Mouse (Mus musculus) C2C12 (cell line): ENCODE data around the gene Gm49393.
"Not testable (repeated sequence)": the region's sequence is repeated elsewhere in the genome, so short reads cannot be mapped to it uniquely, and the experiment has no call there.

ENCODE experiments used
- CEBPB ChIP-seq: IDR thresholded peaks from one replicate; pipeline ENCODE4 v1.6.1; 2011; ENCODE audit warnings: low read depth, mild to moderate bottlenecking, control low read depth, moderate library complexity
- CTCF ChIP-seq: IDR thresholded peaks from one replicate; pipeline ENCODE4 v1.5.1; 2011; ENCODE audit not compliant: control insufficient read depth, insufficient read depth, insufficient read length
- FOSL1 ChIP-seq: IDR thresholded peaks from one replicate; pipeline ENCODE4 v1.8.0; 2011; ENCODE audit warnings: mild to moderate bottlenecking, low read length; ENCODE audit not compliant: poor library complexity, insufficient read depth, severe bottlenecking
- MYOG ChIP-seq: IDR thresholded peaks from one replicate; pipeline ENCODE4 v1.6.1; 2011; ENCODE audit not compliant: control insufficient read depth, insufficient read length; ENCODE audit errors: extremely low read depth

DNA sequence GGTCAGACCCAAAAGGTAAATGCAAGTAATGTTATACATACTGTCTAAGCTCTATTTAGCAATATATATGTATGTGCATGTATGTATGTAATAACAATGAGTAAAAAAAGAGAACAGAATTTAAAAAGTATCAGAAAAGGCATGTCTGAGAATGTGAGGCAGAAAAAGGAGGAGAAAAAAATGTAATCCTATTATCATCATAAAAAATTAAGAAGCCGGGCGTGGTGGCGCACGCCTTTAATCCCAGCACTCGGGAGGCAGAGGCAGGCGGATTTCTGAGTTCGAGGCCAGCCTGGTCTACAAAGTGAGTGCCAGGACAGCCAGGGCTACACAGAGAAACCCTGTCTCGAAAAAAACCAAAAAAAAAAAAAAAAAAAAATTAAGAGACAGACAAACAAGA, 38.6 kb downstream of the Gm49393 start, which contains the start of gene Gm49392:
- not testable (repeated sequence) for TF ChIP-seq CEBPB, CTCF, MYOG, FOSL1
